Mouse (Mus musculus) liver, embryonic 16.5 days (tissue): ENCODE results near the gene Hps4. TPM values are rescaled to one million over a fixed set of nuclear protein-coding genes. Genes with fewer than 3 reads are reported as not detected.

ENCODE experiments used
- ATAC-seq: fragments of 200-750 bp; cut with Nextera tagmentation; 2 replicates; pipeline ENCODE4 v1.8.0; 2017; ENCODE audit warnings: low read depth, mild to moderate bottlenecking, moderate number of reproducible peaks, moderate library complexity
- H3K27ac ChIP-seq: fragments of 300-500 bp; sonication (generic); 2 replicates; pipeline ENCODE4 v1.5.1; 2014; ENCODE audit warnings: mild to moderate bottlenecking, low read length
- H3K27me3 ChIP-seq: fragments of 300-500 bp; sonication (generic); 2 replicates; pipeline ENCODE4 v1.6.1; 2014; ENCODE audit warnings: low read depth, low read length, mixed read lengths; ENCODE audit not compliant: control insufficient read depth, insufficient read depth
- H3K36me3 ChIP-seq: fragments of 300-500 bp; sonication (generic); 2 replicates; pipeline ENCODE4 v1.6.1; 2014; ENCODE audit warnings: mild to moderate bottlenecking; ENCODE audit not compliant: control insufficient read depth, insufficient read depth
- H3K4me1 ChIP-seq: fragments of 300-500 bp; sonication (generic); 2 replicates; pipeline ENCODE4 v1.6.1; 2014; ENCODE audit warnings: low read depth, low read length, mixed read lengths; ENCODE audit not compliant: control insufficient read depth
- H3K4me2 ChIP-seq: fragments of 300-500 bp; sonication (generic); 2 replicates; pipeline ENCODE4 v1.6.1; 2014; ENCODE audit warnings: low read depth, low read length, mixed read lengths
- H3K4me3 ChIP-seq: fragments of 300-500 bp; sonication (generic); 2 replicates; pipeline ENCODE4 v1.5.1; 2014; ENCODE audit warnings: low read depth, mild to moderate bottlenecking, low read length
- H3K9ac ChIP-seq: fragments of 300-500 bp; sonication (generic); 2 replicates; pipeline ENCODE4 v1.6.1; 2014; ENCODE audit warnings: low read depth, low read length
- H3K9me3 ChIP-seq: fragments of 300-500 bp; sonication (generic); replicated peaks from 2 replicates; pipeline ENCODE4 v1.6.1; 2016; ENCODE audit warnings: low read length; ENCODE audit not compliant: control insufficient read depth
- WGBS: fragments of 180-500 bp; shearing (Covaris S2); extraction: QIAGEN DNeasy Blood & Tissue Kit; methylation state at CpG from one replicate; pipeline ENCODE4 v1.1.7; 2014; ENCODE audit not compliant: insufficient replicate concordance; 5-methylcytosine and 5-hydroxymethylcytosine counted together
- polyA plus RNA-seq: library from polyadenylated mRNA; unstranded; fragments of >200 nt; fragmentation: Nextera tagmentation; extraction: Ambion mirVana; gene quantifications from 2 replicates; pipeline ENCODE4 v1.2.1, GENCODE M21; 2015

Gene Hps4
- 10.9 and 11.8 TPM in 2 replicates for polyA plus RNA-seq

- Histone ChIP-seq H3K9ac (peak within 1 kb of the TSS; percentile 80), H3K4me3 (peak within 1 kb of the TSS; percentile 92), H3K36me3 (peaks cover 9% of the 10 kb centered on the region), H3K27me3 (no peaks in the 10 kb centered on the region), H3K4me1 (peaks cover 37% of the 10 kb centered on the region), H3K4me2 (peak within 1 kb of the TSS; percentile 77), H3K9me3 (no peaks in the 10 kb centered on the region), H3K27ac (peak within 1 kb of the TSS; percentile 39)
- ATAC-seq, result peak; percentile 73
- WGBS, result 3% methylated on average over 42 of the region's 64 CpGs
Observed at GRCm38 (mm10) chr5:112342463-112343204, at the start of gene Hps4, which contains the start of gene Srrd. Hps4 (plus strand) TSS chr5:112343083. Srrd (minus strand) TSS chr5:112343040.

- peak overlapping the region; percentile 34; the same call in 1 of the 2 replicates for H3K27ac ChIP-seq
- 44% methylated on average over 2 of the region's 2 CpGs for WGBS
- H3K9ac ChIP-seq, result no peak overlapping the region
- no peaks in the 10 kb centered on the region for H3K27me3 ChIP-seq
- no peak overlapping the region for H3K4me3 ChIP-seq
- no peak overlapping the region for H3K4me2 ChIP-seq
- H3K4me1 ChIP-seq, result peaks cover 67% of the 10 kb centered on the region
- no peaks in the 10 kb centered on the region for H3K9me3 ChIP-seq
- no peaks in the 10 kb centered on the region for H3K36me3 ChIP-seq
- no peak for ATAC-seq
Observed at GRCm38 (mm10) chr5:112293800-112294199, 49.1 kb upstream of the Hps4 start.

GRCm38 (mm10) chr5:112294696-112295095 lies 48.2 kb upstream of the Hps4 start:
- ATAC-seq, result peak; percentile 15; the same call in 1 of the 2 replicates
- Histone ChIP-seq H3K36me3 (no peaks in the 10 kb centered on the region), H3K27ac (peak overlapping the region; percentile 46; the same call in 1 of the 2 replicates), H3K9me3 (no peaks in the 10 kb centered on the region), H3K27me3 (no peaks in the 10 kb centered on the region), H3K4me3 (no peak overlapping the region), H3K9ac (no peak overlapping the region), H3K4me2 (no peak overlapping the region), H3K4me1 (peaks cover 76% of the 10 kb centered on the region)
- WGBS, result 66% methylated on average over 4 of the region's 4 CpGs

GRCm38 (mm10) chr5:112295162-112295561 lies 47.7 kb upstream of the Hps4 start:
- H3K4me1 ChIP-seq, result peaks cover 78% of the 10 kb centered on the region
- no peak overlapping the region for H3K4me2 ChIP-seq
- no peaks in the 10 kb centered on the region for H3K27me3 ChIP-seq
- 30% methylated on average over 8 of the region's 8 CpGs for WGBS
- H3K9ac ChIP-seq, result peak overlapping the region; percentile 33; the same call in 1 of the 2 replicates
- ATAC-seq, result peak; percentile 6; the same call in 1 of the 2 replicates
- H3K4me3 ChIP-seq, result no peak overlapping the region
- H3K36me3 ChIP-seq, result no peaks in the 10 kb centered on the region
- no peaks in the 10 kb centered on the region for H3K9me3 ChIP-seq
- H3K27ac ChIP-seq, result peak overlapping the region; percentile 29; the same call in 1 of the 2 replicates

GRCm38 (mm10) chr5:112295564-112295963 lies 47.3 kb upstream of the Hps4 start:
- no peak overlapping the region for H3K4me3 ChIP-seq
- H3K27ac ChIP-seq, result 0 out of 2 replicates have a peak overlapping the region, but pooled peaks have one; percentile 32
- H3K9me3 ChIP-seq, result no peaks in the 10 kb centered on the region
- no peaks in the 10 kb centered on the region for H3K36me3 ChIP-seq
- ATAC-seq, result no peak
- H3K4me1 ChIP-seq, result peaks cover 81% of the 10 kb centered on the region
- H3K9ac ChIP-seq, result peak overlapping the region; percentile 33; the same call in 1 of the 2 replicates
- WGBS, result 63% methylated on average over 8 of the region's 8 CpGs
- no peaks in the 10 kb centered on the region for H3K27me3 ChIP-seq
- no peak overlapping the region for H3K4me2 ChIP-seq

GRCm38 (mm10) chr5:112296404-112297181 lies 46.3 kb upstream of the Hps4 start:
- Histone ChIP-seq H3K27me3 (no peaks in the 10 kb centered on the region), H3K4me1 (peaks cover 88% of the 10 kb centered on the region), H3K36me3 (no peaks in the 10 kb centered on the region), H3K4me3 (no peak overlapping the region), H3K4me2 (peak overlapping the region; percentile 18; the same call in 1 of the 2 replicates), H3K27ac (peak overlapping the region; percentile 59), H3K9ac (0 out of 2 replicates have a peak overlapping the region, but pooled peaks have one; percentile 11), H3K9me3 (no peaks in the 10 kb centered on the region)
- ATAC-seq, result peak; percentile 57
- 10% methylated on average over 6 of the region's 6 CpGs for WGBS

- Histone ChIP-seq H3K27me3 (no peaks in the 10 kb centered on the region), H3K4me2 (0 out of 2 replicates have a peak overlapping the region, but pooled peaks have one; percentile 12), H3K9me3 (no peaks in the 10 kb centered on the region), H3K36me3 (no peaks in the 10 kb centered on the region), H3K27ac (peak overlapping the region; percentile 36), H3K9ac (no peak overlapping the region), H3K4me3 (no peak overlapping the region), H3K4me1 (peaks cover 90% of the 10 kb centered on the region)
- ATAC-seq, result no peak
- 20% methylated on average over 2 of the region's 2 CpGs for WGBS
Observed at GRCm38 (mm10) chr5:112297257-112297656, 45.6 kb upstream of the Hps4 start.

- no peaks in the 10 kb centered on the region for H3K27me3 ChIP-seq
- peaks cover 87% of the 10 kb centered on the region for H3K4me1 ChIP-seq
- 51% methylated on average over 12 of the region's 12 CpGs for WGBS
- H3K9me3 ChIP-seq, result no peaks in the 10 kb centered on the region
- H3K27ac ChIP-seq, result peak overlapping the region; percentile 60
- H3K36me3 ChIP-seq, result no peaks in the 10 kb centered on the region
- no peak overlapping the region for H3K4me3 ChIP-seq
- ATAC-seq, result peak; percentile 28
- peak overlapping the region; percentile 3; the same call in 1 of the 2 replicates for H3K9ac ChIP-seq
- H3K4me2 ChIP-seq, result no peak overlapping the region
Observed at GRCm38 (mm10) chr5:112298226-112298988, 44.5 kb upstream of the Hps4 start.
